Mouse (Mus musculus) brain, embryonic 14.5 days (tissue): ENCODE results near the gene BC030499. TPM values are rescaled to one million over a fixed set of nuclear protein-coding genes. Genes with fewer than 3 reads are reported as not detected.

Experiments
- DNase-seq: peaks from one replicate; pipeline ENCODE4 v3.0.0-alpha.2; 2011; ENCODE audit warnings: low read depth
- CTCF ChIP-seq: fragments of 200-500 bp; IDR thresholded peaks from 2 replicates; pipeline ENCODE4 v1.5.1; 2012; ENCODE audit warnings: inconsistent platforms, mild to moderate bottlenecking, moderate library complexity, borderline replicate concordance; ENCODE audit not compliant: insufficient read depth, insufficient read length; ENCODE audit errors: extremely low read depth
- POLR2A ChIP-seq: fragments of 200-500 bp; IDR thresholded peaks from 2 replicates; pipeline ENCODE4 v1.6.1; 2012; ENCODE audit warnings: mild to moderate bottlenecking, inconsistent platforms, borderline replicate concordance; ENCODE audit not compliant: poor library complexity, insufficient read depth, insufficient read length, severe bottlenecking; ENCODE audit errors: extremely low read depth
- polyA plus RNA-seq: library from polyadenylated mRNA; depleted of rRNA; stranded (reverse); fragments of >200 nt; gene quantifications from 2 replicates; pipeline ENCODE4 v1.2.3, GENCODE M21; 2012; rRNA removed

The BC030499 gene
- polyA plus RNA-seq, 1 experiment, result 0.49 TPM

- no peak for TF ChIP-seq CTCF
- no peak for TF ChIP-seq POLR2A
- no peak for DNase-seq
Measured at GRCm38 (mm10) chr11:78337040-78337439, 46.4 kb downstream of the BC030499 start.

GRCm38 (mm10) chr11:78341702-78342101 lies 51.1 kb downstream of the BC030499 start:
- DNase-seq, result no peak

GRCm38 (mm10) chr11:78343381-78344327 lies 53.0 kb downstream of the BC030499 start, which contains the start of gene Unc119:
Gene Unc119 (plus strand): TSS chr11:78343482.
- no peak for TF ChIP-seq CTCF
- TF ChIP-seq POLR2A, result peak; percentile 92
- peak; percentile 89 for DNase-seq

More at GRCm38 (mm10) chr11:78341702-78342101, 51.1 kb downstream of the BC030499 start:
- TF ChIP-seq CTCF (no peak), POLR2A (no peak)

DNA sequence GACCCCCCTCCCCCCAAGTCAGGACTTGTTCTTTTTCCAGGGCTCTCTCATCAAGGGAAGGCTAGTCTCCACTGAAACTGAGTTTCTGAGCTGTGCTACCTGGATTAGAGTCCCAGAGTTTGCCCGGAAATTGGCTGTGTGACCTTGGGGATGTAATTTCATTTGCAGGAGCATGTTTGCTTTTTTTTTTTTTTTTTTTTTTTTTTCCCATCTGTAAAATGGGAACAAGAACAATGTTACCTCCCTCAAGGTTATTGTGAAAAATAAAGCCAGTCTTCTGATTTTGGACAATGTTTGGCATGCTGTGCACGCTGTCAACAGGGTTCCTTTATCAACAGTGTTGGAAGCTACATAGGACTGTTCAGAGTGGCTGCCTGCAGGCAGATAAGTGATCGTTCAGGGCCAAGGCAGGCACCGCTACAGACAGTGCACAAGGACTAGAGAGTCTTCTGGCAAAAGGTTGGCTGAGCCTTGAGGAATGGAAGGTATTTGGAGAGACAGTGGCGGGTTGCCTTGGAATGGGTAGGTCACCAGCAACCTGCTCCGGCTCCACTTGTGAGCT lies 53.8 kb downstream of the BC030499 start:
- TF ChIP-seq CTCF (no peak), POLR2A (no peak)
- peak; percentile 13 for DNase-seq

- DNase-seq, result peak; percentile 33
- TF ChIP-seq POLR2A (no peak), CTCF (no peak)
Measured at GRCm38 (mm10) chr11:78344890-78345715, 54.5 kb downstream of the BC030499 start.

DNA sequence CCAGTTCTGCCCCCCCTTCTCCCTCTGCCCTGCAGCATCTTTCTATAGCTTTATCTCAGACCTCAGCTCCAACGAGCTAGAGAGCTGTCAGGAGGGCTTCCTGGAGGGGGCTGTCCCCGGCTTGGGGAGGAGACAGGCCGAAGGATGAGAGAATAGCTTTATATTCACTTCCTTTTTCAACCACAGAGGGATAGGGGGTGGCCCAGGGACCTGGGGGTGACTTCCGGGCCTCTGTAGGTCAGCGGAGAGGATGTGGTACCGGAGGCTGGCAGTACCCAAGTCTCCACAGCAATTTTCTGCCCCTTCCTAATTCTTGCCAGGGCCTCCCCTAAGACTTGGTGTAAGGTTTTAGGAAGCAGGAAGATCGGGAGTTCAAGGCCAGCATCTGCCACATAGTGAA lies 55.2 kb downstream of the BC030499 start:
- no peak for DNase-seq
- TF ChIP-seq POLR2A (no peak), CTCF (no peak)

Other genes with a start within 250 kb of the BC030499 start
- gene Eral1, start 210.5 kb upstream of the BC030499 start, polyA plus RNA-seq, result 31.5 and 40.6 TPM in 2 replicates
- gene Fam222b, start 196.2 kb upstream of the BC030499 start, polyA plus RNA-seq, result 19.8 and 36.5 TPM in 2 replicates
- gene Traf4, start 125.3 kb upstream of the BC030499 start, polyA plus RNA-seq, result 204 and 250 TPM in 2 replicates
- gene Nek8, start 114.2 kb upstream of the BC030499 start, polyA plus RNA-seq, result 8.1 and 13.8 TPM in 2 replicates
- 13.1 and 15.4 TPM in 2 replicates for gene Tlcd1, start 114.1 kb upstream of the BC030499 start, polyA plus RNA-seq
- 1,462 and 1,587 TPM in 2 replicates for gene Rpl23a, start 107.3 kb upstream of the BC030499 start, polyA plus RNA-seq
- 67.6 and 98.9 TPM in 2 replicates for gene Rab34, start 102.4 kb upstream of the BC030499 start, polyA plus RNA-seq
- gene Proca1, start 97.4 kb upstream of the BC030499 start, polyA plus RNA-seq, result 0.43 and 1.0 TPM in 2 replicates
- 109 and 130 TPM in 2 replicates for gene Sdf2, start 45.1 kb upstream of the BC030499 start, polyA plus RNA-seq
- 17.3 and 39.5 TPM in 2 replicates for gene Supt6, start 44.9 kb upstream of the BC030499 start, polyA plus RNA-seq
- 60.9 and 71.2 TPM in 2 replicates for gene 2610507B11Rik, start 29.1 kb upstream of the BC030499 start, polyA plus RNA-seq
- 22.0 and 42.0 TPM in 2 replicates for gene Spag5, start 10.7 kb downstream of the BC030499 start, polyA plus RNA-seq
- 126 and 134 TPM in 2 replicates for gene Aldoc, start 32.1 kb downstream of the BC030499 start, polyA plus RNA-seq
- gene Pigs, start 37.6 kb downstream of the BC030499 start, polyA plus RNA-seq, result 75.3 and 81.7 TPM in 2 replicates
- 137 and 174 TPM in 2 replicates for gene Unc119, start 52.6 kb downstream of the BC030499 start, polyA plus RNA-seq
- gene Foxn1, start 95.7 kb downstream of the BC030499 start, polyA plus RNA-seq, result 0.03 TPM in 2 replicates
- not detected in 2 replicates for gene Slc13a2, start 131.4 kb downstream of the BC030499 start, polyA plus RNA-seq
- 15.1 and 15.5 TPM in 2 replicates for gene Slc46a1, start 174.9 kb downstream of the BC030499 start, polyA plus RNA-seq
- 43.3 and 53.5 TPM in 2 replicates for gene Sarm1, start 206.9 kb downstream of the BC030499 start, polyA plus RNA-seq
- gene Vtn, start 208.2 kb downstream of the BC030499 start, polyA plus RNA-seq, result 68.0 and 125 TPM in 2 replicates
- 0.15 and 0.32 TPM in 2 replicates for gene Sebox, start 212.6 kb downstream of the BC030499 start, polyA plus RNA-seq
- gene Tmem199, start 221.3 kb downstream of the BC030499 start, polyA plus RNA-seq, result 49.9 and 65.5 TPM in 2 replicates
- gene Poldip2, start 221.4 kb downstream of the BC030499 start, polyA plus RNA-seq, result 106 and 117 TPM in 2 replicates
- 47.2 and 55.3 TPM in 2 replicates for gene Tnfaip1, start 245.5 kb downstream of the BC030499 start, polyA plus RNA-seq
- 69.7 and 79.3 TPM in 2 replicates for gene Ift20, start 245.5 kb downstream of the BC030499 start, polyA plus RNA-seq